Mouse (Mus musculus) kidney, postnatal 0 days (tissue): ENCODE results near the gene Ipo4. TPM values are rescaled to one million over a fixed set of nuclear protein-coding genes. Genes with fewer than 3 reads are reported as not detected.

Experiments
- ATAC-seq: fragments of 200-750 bp; cut with Nextera tagmentation; replicated peaks from 2 replicates; pipeline ENCODE4 v1.8.0; 2017; ENCODE audit warnings: low read depth, moderate number of reproducible peaks, moderate TSS enrichment, moderate library complexity; ENCODE audit not compliant: low FRiP score
- DNase-seq: peaks from one replicate; pipeline ENCODE4 v3.0.0-alpha.2; 2016; ENCODE audit warnings: low spot score
- H3K27ac ChIP-seq: fragments of 300-500 bp; sonication (generic); 2 replicates; pipeline ENCODE4 v1.5.1; 2014; ENCODE audit warnings: mild to moderate bottlenecking
- H3K27me3 ChIP-seq: fragments of 300-500 bp; sonication (generic); 2 replicates; pipeline ENCODE4 v1.6.1; 2014; ENCODE audit warnings: low read length, mixed read lengths; ENCODE audit not compliant: insufficient read depth
- H3K36me3 ChIP-seq: fragments of 300-500 bp; sonication (generic); 2 replicates; pipeline ENCODE4 v1.6.1; 2014; ENCODE audit warnings: low read length, mixed read lengths; ENCODE audit not compliant: insufficient read depth
- H3K4me1 ChIP-seq: fragments of 300-500 bp; sonication (generic); replicated peaks from 2 replicates; pipeline ENCODE4 v1.6.1; 2014; ENCODE audit warnings: antibody characterized with exemption, low read length, mixed read lengths; ENCODE audit not compliant: insufficient read depth
- H3K4me2 ChIP-seq: fragments of 300-500 bp; sonication (generic); 2 replicates; pipeline ENCODE4 v1.6.1; 2014; ENCODE audit warnings: mild to moderate bottlenecking, low read length, moderate library complexity, mixed read lengths
- H3K4me3 ChIP-seq: fragments of 300-500 bp; sonication (generic); replicated peaks from 2 replicates; pipeline ENCODE4 v1.5.1; 2014; ENCODE audit warnings: low read depth, low read length
- H3K9ac ChIP-seq: fragments of 300-500 bp; sonication (generic); 2 replicates; pipeline ENCODE4 v1.6.1; 2014; ENCODE audit warnings: low read depth, low read length
- H3K9me3 ChIP-seq: fragments of 300-500 bp; sonication (generic); replicated peaks from 2 replicates; pipeline ENCODE4 v1.6.1; 2016; ENCODE audit warnings: low read length, inconsistent platforms, mixed read lengths
- CTCF ChIP-seq: IDR thresholded peaks from 2 replicates; pipeline ENCODE4 v1.5.1; 2016; ENCODE audit warnings: antibody characterized with exemption, low read depth, mild to moderate bottlenecking, moderate library complexity
- WGBS: fragments of 180-500 bp; shearing (Covaris S2); extraction: QIAGEN DNeasy Blood & Tissue Kit; methylation state at CpG from one replicate; pipeline ENCODE4 v1.1.7; 2014; 5-methylcytosine and 5-hydroxymethylcytosine counted together
- polyA plus RNA-seq: library from polyadenylated mRNA; unstranded; fragments of >200 nt; fragmentation: Nextera tagmentation; extraction: Ambion mirVana; gene quantifications from 2 replicates; pipeline ENCODE4 v1.2.1, GENCODE M21; 2015

The Ipo4 gene
- polyA plus RNA-seq, 1 experiment from 2014 or later = 58.5 TPM

GRCm38 (mm10) chr14:55586149-55586548, 49.6 kb downstream of the Ipo4 start:
- ATAC-seq = no peak
- peaks cover 7% of the 10 kb centered on the region; the same call in 1 of the 2 replicates for H3K36me3 ChIP-seq
- 90% methylated on average over 2 of the region's 2 CpGs for WGBS

GRCm38 (mm10) chr14:55585566-55585960, 50.2 kb downstream of the Ipo4 start:
- WGBS = 64% methylated on average over 6 of the region's 6 CpGs
- H3K9me3 ChIP-seq = no peaks in the 10 kb centered on the region
- H3K4me3 ChIP-seq = no peak overlapping the region
- no peaks in the 10 kb centered on the region for H3K27me3 ChIP-seq
- DNase-seq = no peak
- peaks cover 10% of the 10 kb centered on the region; the same call in 1 of the 2 replicates for H3K36me3 ChIP-seq
- no peak overlapping the region for H3K27ac ChIP-seq
- H3K4me1 ChIP-seq = no peaks in the 10 kb centered on the region
- H3K4me2 ChIP-seq = peak overlapping the region; percentile 91; the same call in 1 of the 2 replicates
- ATAC-seq = no peak
- no peak overlapping the region for H3K9ac ChIP-seq
- no peak for TF ChIP-seq CTCF

More at GRCm38 (mm10) chr14:55586149-55586548, 49.6 kb downstream of the Ipo4 start:
- no peaks in the 10 kb centered on the region for H3K27me3 ChIP-seq
- H3K4me1 ChIP-seq = no peaks in the 10 kb centered on the region
- no peak overlapping the region for H3K4me3 ChIP-seq
- H3K27ac ChIP-seq = no peak overlapping the region
- no peak for DNase-seq
- no peak overlapping the region for H3K9ac ChIP-seq
- TF ChIP-seq CTCF = no peak
- no peaks in the 10 kb centered on the region for H3K9me3 ChIP-seq
- no peak overlapping the region for H3K4me2 ChIP-seq

DNA sequence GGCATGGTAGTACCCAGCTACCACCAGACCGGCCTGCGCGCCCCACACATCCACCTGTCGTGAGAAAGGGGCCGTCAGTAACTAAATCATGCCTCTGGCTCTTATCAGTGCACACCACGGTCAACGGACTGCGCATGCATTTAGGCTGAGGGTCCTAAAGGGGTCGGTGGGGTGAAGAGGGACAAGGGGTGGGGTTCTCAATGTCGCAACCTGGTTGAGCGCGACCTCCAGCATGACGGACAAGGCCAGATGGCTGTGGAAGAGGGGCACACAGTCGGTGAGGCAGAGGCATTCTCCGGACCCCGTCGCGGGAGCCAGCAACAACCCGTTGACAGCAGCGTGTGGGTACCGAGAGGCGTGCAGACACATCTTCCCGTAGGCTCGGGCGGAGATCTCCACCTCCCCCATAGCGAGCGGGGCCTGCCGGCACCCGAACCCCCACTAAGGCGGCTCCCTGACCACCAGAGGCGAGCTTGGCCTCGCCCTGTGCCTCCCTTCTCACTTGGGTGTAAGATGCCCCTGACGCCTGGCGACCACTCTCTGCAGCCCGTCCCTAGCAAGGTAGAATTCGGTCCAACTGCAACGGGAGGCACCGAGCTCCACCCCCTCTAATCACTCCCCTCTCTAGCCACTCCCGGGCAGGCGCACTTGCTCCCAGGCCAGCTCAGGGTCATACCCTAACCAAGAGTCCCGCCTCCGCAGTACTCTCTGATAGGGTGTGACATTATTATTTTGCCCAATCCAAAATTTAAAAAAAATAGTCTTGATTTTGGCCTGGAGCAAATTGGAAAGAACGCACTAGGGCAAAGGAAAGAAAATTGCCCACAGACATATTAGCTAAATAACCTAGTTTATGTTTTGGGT, 50.8 kb downstream of the Ipo4 start, which contains the start of gene Emc9:
Emc9 (minus strand) TSS at position 601 of the 864 bp plus-strand sequence.
- Histone ChIP-seq H3K9me3 (no peaks in the 10 kb centered on the region), H3K27ac (no peak within 1 kb of the TSS), H3K9ac (peak within 1 kb of the TSS; percentile 61), H3K4me2 (peak within 1 kb of the TSS; percentile 91), H3K27me3 (no peaks in the 10 kb centered on the region), H3K4me1 (no peaks in the 10 kb centered on the region), H3K36me3 (peaks cover 17% of the 10 kb centered on the region), H3K4me3 (peak within 1 kb of the TSS; percentile 47)
- ATAC-seq (peak; percentile 68; the same call in 1 of the 2 replicates), DNase-seq (peak; percentile 60)
- 6% methylated on average over 43 of the region's 43 CpGs for WGBS
- no peak for TF ChIP-seq CTCF

GRCm38 (mm10) chr14:55584303-55584701, 51.5 kb downstream of the Ipo4 start:
- no peaks in the 10 kb centered on the region for H3K4me1 ChIP-seq
- H3K36me3 ChIP-seq = peaks cover 18% of the 10 kb centered on the region
- no peak for TF ChIP-seq CTCF
- peak overlapping the region; percentile 61; the same call in 1 of the 2 replicates for H3K9ac ChIP-seq
- peak overlapping the region; percentile 91 for H3K4me2 ChIP-seq
- WGBS = 47% methylated on average over 5 of the region's 5 CpGs
- DNase-seq = no peak
- no peaks in the 10 kb centered on the region for H3K9me3 ChIP-seq
- no peak for ATAC-seq
- peak overlapping the region; percentile 47 for H3K4me3 ChIP-seq
- H3K27me3 ChIP-seq = no peaks in the 10 kb centered on the region
- no peak overlapping the region for H3K27ac ChIP-seq

DNA sequence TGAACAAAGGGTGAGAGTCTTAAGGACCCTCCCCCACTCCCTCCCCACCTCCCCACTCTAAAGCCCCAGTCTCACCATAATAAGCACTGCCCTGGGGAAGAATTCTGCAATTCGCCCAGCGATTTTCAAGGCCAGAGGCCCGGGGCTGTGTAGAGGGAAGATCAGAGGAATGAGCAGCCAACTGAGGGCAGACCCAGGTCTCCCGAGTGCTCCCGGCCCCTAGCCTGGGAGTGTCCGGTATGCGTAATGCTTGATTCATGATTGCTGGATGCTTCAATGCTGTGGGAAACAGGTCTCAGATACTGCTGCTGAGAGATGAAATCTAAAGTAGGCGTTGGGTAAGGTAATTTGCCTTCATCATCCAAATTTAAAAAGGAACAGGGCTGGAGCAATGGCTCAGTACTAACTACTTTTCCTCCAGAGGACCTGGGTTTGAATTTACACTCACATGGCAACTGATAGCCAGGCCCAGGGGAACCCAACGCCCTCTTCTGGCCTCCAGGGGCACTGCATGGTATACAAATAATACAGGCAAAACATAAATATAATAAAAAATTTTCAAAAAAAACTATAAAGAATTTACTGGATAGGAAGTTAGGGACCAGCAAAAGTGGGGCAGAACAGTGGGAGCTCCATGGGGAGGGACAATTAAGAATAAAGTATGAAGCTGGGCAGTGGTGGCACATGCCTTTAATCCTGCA, 53.6 kb downstream of the Ipo4 start:
- no peak for DNase-seq
- H3K27ac ChIP-seq = no peak overlapping the region
- no peaks in the 10 kb centered on the region for H3K9me3 ChIP-seq
- H3K4me3 ChIP-seq = no peak overlapping the region
- H3K36me3 ChIP-seq = peaks cover 13% of the 10 kb centered on the region
- no peak for ATAC-seq
- H3K4me2 ChIP-seq = no peak overlapping the region
- TF ChIP-seq CTCF = peak; percentile 48
- H3K27me3 ChIP-seq = no peaks in the 10 kb centered on the region
- no peak overlapping the region for H3K9ac ChIP-seq
- H3K4me1 ChIP-seq = 0 out of 2 replicates have a peak, but pooled peaks cover 3% of the 10 kb centered on the region
- WGBS = 69% methylated on average over 9 of the region's 9 CpGs

- H3K4me1 ChIP-seq = peaks cover 6% of the 10 kb centered on the region
- H3K9ac ChIP-seq = no peak overlapping the region
- H3K36me3 ChIP-seq = peaks cover 11% of the 10 kb centered on the region
- WGBS = 91% methylated on average over 16 of the region's 16 CpGs
- no peak for DNase-seq
- no peak for ATAC-seq
- no peak overlapping the region for H3K4me3 ChIP-seq
- H3K27ac ChIP-seq = no peak overlapping the region
- no peak overlapping the region for H3K4me2 ChIP-seq
- H3K27me3 ChIP-seq = no peaks in the 10 kb centered on the region
- TF ChIP-seq CTCF = no peak
- H3K9me3 ChIP-seq = no peaks in the 10 kb centered on the region
Observed at GRCm38 (mm10) chr14:55580731-55581130, 55.0 kb downstream of the Ipo4 start.
